Mouse (Mus musculus) cerebellum, adult 9-11 months (tissue): ENCODE data around the gene Wars2.
A peak's percentile ranks its signal among the peaks of the same experiment; 100 is the strongest.

Experiments used
- DNase-seq: peaks from one replicate; pipeline ENCODE4 v3.0.0; 2022

Wars2 gene

GRCm38 (mm10) chr3:99140940-99141854 is at the start of gene Wars2:
Wars2 (plus strand) TSS chr3:99141068.
- peak; percentile 93 for DNase-seq

- DNase-seq, result no peak
Observed at GRCm38 (mm10) chr3:99096816-99097215, 44.1 kb upstream of the Wars2 start.

- DNase-seq, result no peak
Observed at GRCm38 (mm10) chr3:99110353-99111213, 30.3 kb upstream of the Wars2 start.

GRCm38 (mm10) chr3:99111214-99111608 is 29.7 kb upstream of the Wars2 start:
- no peak for DNase-seq

GRCm38 (mm10) chr3:99113266-99113837 is 27.5 kb upstream of the Wars2 start:
- no peak for DNase-seq

GRCm38 (mm10) chr3:99120942-99121341 is 19.9 kb upstream of the Wars2 start:
- no peak for DNase-seq

- DNase-seq, result no peak
Observed at GRCm38 (mm10) chr3:99130521-99130920, 10.3 kb upstream of the Wars2 start.

- no peak for DNase-seq
Observed at GRCm38 (mm10) chr3:99131973-99132372, 8.9 kb upstream of the Wars2 start.

- no peak for DNase-seq
Observed at GRCm38 (mm10) chr3:99133913-99134312, 7.0 kb upstream of the Wars2 start.

GRCm38 (mm10) chr3:99147886-99148285 is 7.0 kb downstream of the Wars2 start:
- no peak for DNase-seq

GRCm38 (mm10) chr3:99149035-99149434 is 8.2 kb downstream of the Wars2 start:
- no peak for DNase-seq

- DNase-seq, result no peak
Observed at GRCm38 (mm10) chr3:99156286-99156685, 15.4 kb downstream of the Wars2 start.

GRCm38 (mm10) chr3:99156987-99157386 is 16.1 kb downstream of the Wars2 start:
- no peak for DNase-seq

- no peak for DNase-seq
Observed at GRCm38 (mm10) chr3:99157451-99158015, 16.7 kb downstream of the Wars2 start.

- no peak for DNase-seq
Observed at GRCm38 (mm10) chr3:99160016-99160415, 19.1 kb downstream of the Wars2 start.

- no peak for DNase-seq
Observed at GRCm38 (mm10) chr3:99162191-99162590, 21.3 kb downstream of the Wars2 start.

- DNase-seq, result no peak
Observed at GRCm38 (mm10) chr3:99167734-99168133, 26.9 kb downstream of the Wars2 start.

GRCm38 (mm10) chr3:99173178-99173577 is 32.3 kb downstream of the Wars2 start:
- no peak for DNase-seq

GRCm38 (mm10) chr3:99174658-99175304 is 33.9 kb downstream of the Wars2 start:
- no peak for DNase-seq

GRCm38 (mm10) chr3:99183355-99184016 is 42.6 kb downstream of the Wars2 start:
- DNase-seq, result no peak

- DNase-seq, result peak; percentile 19
Observed at GRCm38 (mm10) chr3:99184373-99184772, 43.5 kb downstream of the Wars2 start.

GRCm38 (mm10) chr3:99188097-99188496 is 47.2 kb downstream of the Wars2 start:
- DNase-seq, result no peak
